Mouse (Mus musculus): ENCODE measurements around the gene Ace2. TPM values are rescaled to one million over a fixed set of nuclear protein-coding genes. Genes with fewer than 3 reads are reported as not detected.

Ace2 gene
- polyA plus RNA-seq, 1 experiment from 2014 or later, result 0.88 TPM

DNA sequence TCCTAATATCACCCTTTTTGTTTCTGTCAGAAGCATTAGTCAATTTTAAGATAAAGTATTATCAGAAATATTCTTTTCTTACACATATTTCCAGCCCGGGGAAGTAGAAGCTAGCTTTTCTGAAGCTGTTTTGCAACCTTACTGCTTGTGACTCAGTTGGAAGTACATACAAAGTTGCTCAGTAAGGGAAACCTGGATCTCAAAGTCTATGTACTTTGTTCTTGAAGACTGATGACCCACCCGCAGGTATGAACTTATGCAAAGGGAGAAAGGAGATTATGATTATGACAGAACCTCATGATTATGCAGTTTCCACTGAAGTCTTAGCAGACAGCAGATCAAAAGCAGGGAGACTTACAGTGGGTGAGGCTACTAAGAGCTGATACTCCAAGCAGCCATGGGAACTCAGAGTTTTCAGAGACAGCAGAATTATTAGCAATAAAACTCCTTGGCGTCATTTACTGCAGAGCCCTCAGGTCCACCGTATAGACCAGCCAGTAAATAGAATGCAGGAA, 3.8 kb upstream of the Ace2 start:
- ATAC-seq (ENCODE audit: extremely low read depth, insufficient number of reproducible peaks, low FRiP score, low TSS enrichment), result no peak
- 80% methylated on average over 4 of the region's 4 CpGs for WGBS
- H3K27me3 ChIP-seq (replicated peaks), result no peaks in the 10 kb centered on the region; the same call in 1 of the 2 replicates
- no peak overlapping the region for H3K9ac ChIP-seq
- no peak overlapping the region for H3K4me3 ChIP-seq
- no peaks in the 10 kb centered on the region for H3K36me3 ChIP-seq
- H3K4me2 ChIP-seq, result no peak overlapping the region
- H3K4me1 ChIP-seq, result no peaks in the 10 kb centered on the region
- no peak overlapping the region for H3K27ac ChIP-seq (replicated peaks)
- H3K9me3 ChIP-seq, result no peaks in the 10 kb centered on the region

DNA sequence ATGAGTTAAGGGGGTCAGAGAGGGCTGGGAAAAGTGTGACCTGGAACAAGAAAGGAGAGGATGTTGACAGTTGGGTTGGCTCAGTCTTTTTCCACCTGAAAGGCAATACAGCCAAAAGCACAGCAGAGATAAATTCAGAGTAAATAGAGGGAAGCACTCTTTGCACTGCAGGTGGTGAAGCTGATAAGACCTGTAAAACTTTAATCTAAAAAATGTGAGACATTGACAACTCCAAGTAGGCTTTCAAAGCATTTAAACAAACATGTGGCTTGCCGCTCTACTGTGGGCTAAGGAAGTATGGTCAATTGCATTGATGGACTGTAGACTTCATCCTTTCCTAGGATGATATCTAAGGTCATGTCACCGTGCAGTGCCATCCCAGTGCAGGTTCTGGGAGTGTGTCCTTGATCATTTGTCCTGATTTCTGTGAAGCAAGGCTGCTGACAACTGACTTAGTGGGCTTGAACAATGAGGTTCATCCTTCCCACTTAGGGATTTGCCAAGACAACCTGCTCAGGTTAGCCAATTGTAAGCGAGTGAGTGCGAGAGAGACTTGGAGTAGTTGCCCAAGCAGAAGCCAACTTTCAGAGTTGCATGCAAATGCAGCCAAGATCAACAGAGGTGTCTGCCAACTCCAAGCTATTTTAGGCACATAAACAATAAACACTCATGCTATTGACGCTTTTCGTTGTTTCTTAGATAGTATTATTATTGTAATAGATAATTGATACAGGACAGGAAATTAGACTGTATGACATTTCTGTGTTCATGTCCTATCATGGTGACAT, 6.5 kb downstream of the Ace2 start:
- Histone ChIP-seq H3K4me3 (no peak overlapping the region), H3K36me3 (no peaks in the 10 kb centered on the region), H3K27me3 (replicated peaks) (peaks cover 8% of the 10 kb centered on the region; the same call in 1 of the 2 replicates), H3K9ac (no peak overlapping the region), H3K4me2 (no peak overlapping the region), H3K9me3 (no peaks in the 10 kb centered on the region), H3K27ac (replicated peaks) (no peak overlapping the region), H3K4me1 (no peaks in the 10 kb centered on the region)
- whole genome bisulfite sequencing, result 49% methylated on average over 6 of the region's 6 CpGs
- no peak for ATAC-seq (ENCODE audit: extremely low read depth, insufficient number of reproducible peaks, low FRiP score, low TSS enrichment)

DNA sequence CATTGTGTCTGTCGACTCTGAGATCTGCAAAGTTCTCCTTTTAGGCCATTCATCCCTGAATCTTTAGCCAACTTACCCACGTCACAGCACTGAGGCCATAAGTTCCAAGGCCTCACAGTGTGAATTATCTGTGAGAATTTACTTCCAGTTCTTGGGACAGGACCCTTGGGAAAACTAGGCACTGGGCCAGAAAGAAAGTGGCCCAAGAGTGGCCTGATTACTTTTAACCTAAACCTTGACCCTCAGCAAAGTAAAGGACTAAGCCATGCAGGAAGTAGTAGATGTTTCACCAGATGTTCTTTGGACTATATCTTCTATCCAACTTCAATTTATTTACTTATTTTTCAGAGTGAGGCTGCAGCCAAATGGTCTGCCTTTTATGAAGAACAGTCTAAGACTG, 13.6 kb downstream of the Ace2 start:
- Histone ChIP-seq H3K27ac (replicated peaks) (no peak overlapping the region), H3K36me3 (no peaks in the 10 kb centered on the region), H3K9me3 (no peaks in the 10 kb centered on the region), H3K27me3 (replicated peaks) (0 out of 2 replicates have a peak, but pooled peaks cover 3% of the 10 kb centered on the region), H3K9ac (no peak overlapping the region), H3K4me3 (no peak overlapping the region), H3K4me1 (no peaks in the 10 kb centered on the region), H3K4me2 (no peak overlapping the region)
- ATAC-seq (ENCODE audit: extremely low read depth, insufficient number of reproducible peaks, low FRiP score, low TSS enrichment), result no peak
- WGBS, result 57% methylated on average over 2 of the region's 2 CpGs

DNA sequence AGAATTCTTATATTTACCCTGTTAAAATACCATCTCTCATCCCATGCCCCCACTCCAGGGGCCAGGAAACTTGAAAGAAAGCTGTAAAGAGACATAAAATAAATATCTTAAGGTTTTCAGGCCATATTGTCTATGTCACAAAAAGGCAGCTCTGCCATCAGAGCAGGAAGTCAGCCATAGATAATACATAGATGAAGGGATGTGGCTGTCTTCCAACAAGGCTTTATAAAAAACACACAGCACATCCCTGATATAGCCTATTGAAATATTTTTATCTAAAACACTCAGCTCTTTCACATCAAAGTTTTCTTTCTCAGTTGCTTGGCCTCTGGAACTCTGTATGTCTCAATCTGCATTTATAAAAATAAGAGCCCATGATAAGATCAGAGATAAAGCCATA, 14.5 kb downstream of the Ace2 start:
- Histone ChIP-seq H3K9me3 (no peaks in the 10 kb centered on the region), H3K27me3 (replicated peaks) (0 out of 2 replicates have a peak, but pooled peaks cover 3% of the 10 kb centered on the region)
- no peak for ATAC-seq (ENCODE audit: extremely low read depth, insufficient number of reproducible peaks, low FRiP score, low TSS enrichment)

DNA sequence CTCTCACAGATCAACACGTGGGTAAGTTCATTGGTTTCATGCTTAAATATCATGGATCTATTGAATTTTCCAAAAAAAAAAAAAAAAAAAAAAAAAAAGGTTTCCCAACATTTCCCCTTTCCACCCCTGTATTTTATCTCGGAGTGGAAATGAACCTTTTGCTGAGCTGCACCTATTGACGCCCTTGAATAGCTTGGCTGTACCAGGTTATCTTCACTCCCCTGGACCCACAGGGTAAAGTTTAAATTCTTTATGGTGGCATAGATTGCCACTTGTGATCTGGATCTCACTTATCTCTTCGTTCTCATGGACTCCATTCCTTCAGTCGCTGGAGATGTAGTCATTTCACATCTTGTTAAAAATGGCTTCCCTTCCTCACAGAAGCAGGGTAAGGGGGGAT, 15.5 kb downstream of the Ace2 start:
- Histone ChIP-seq H3K4me3 (no peak overlapping the region), H3K9ac (no peak overlapping the region), H3K9me3 (no peaks in the 10 kb centered on the region), H3K27ac (replicated peaks) (no peak overlapping the region), H3K27me3 (replicated peaks) (0 out of 2 replicates have a peak, but pooled peaks cover 4% of the 10 kb centered on the region), H3K36me3 (no peaks in the 10 kb centered on the region), H3K4me2 (no peak overlapping the region), H3K4me1 (no peaks in the 10 kb centered on the region)
- ATAC-seq (ENCODE audit: extremely low read depth, insufficient number of reproducible peaks, low FRiP score, low TSS enrichment), result no peak
- WGBS, result 66% methylated on average over 5 of the region's 5 CpGs

More for the DNA sequence above, 14.5 kb downstream of the Ace2 start:
- Histone ChIP-seq H3K9ac (no peak overlapping the region), H3K27ac (replicated peaks) (no peak overlapping the region), H3K4me1 (no peaks in the 10 kb centered on the region), H3K4me3 (no peak overlapping the region), H3K36me3 (no peaks in the 10 kb centered on the region), H3K4me2 (no peak overlapping the region)

DNA sequence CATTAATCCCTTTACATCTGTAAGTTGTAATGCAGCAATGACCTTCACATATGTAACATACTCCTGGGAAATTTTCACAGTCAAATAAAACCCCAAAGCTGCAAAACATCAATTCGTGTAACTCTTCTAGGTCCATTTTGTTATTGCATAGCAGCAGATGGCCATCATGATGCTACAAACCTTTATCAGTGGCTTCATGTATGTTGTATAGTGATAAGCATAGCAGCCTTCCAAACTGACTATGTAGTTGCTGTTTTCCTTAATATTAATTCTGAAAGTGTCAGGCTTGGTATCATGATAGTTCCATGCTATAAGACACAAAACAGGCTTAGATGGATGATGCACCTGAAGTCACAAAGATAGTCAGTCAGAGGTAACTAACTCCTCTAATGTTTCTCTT, 25.5 kb downstream of the Ace2 start:
- no peaks in the 10 kb centered on the region for H3K4me1 ChIP-seq
- H3K4me2 ChIP-seq, result no peak overlapping the region
- no peak overlapping the region for H3K4me3 ChIP-seq
- H3K9ac ChIP-seq, result no peak overlapping the region
- no peak overlapping the region for H3K27ac ChIP-seq (replicated peaks)
- no peaks in the 10 kb centered on the region for H3K36me3 ChIP-seq
- H3K9me3 ChIP-seq, result no peaks in the 10 kb centered on the region
- 0 out of 2 replicates have a peak, but pooled peaks cover 6% of the 10 kb centered on the region for H3K27me3 ChIP-seq (replicated peaks)
- WGBS, result 75% methylated on average over 1 of the region's 1 CpGs
- ATAC-seq (ENCODE audit: extremely low read depth, insufficient number of reproducible peaks, low FRiP score, low TSS enrichment), result no peak

DNA sequence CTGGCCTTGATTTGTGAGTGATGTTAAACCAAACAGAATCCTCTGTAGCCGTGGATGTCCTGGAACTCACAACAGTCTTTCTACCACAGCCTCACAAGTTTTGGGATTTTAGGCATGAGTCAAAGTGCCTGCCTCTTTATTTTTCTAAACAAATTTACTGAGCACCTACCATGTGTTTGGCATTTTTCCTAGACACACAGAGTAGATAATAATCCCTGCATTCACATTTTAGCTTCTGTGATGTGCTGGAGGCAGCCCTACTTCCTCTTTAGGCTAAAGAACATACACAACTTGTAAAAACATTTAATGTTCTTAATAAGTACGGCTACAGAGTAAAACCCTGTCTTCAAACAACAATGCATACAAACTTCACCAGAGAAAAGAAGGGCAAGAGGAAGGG, 31.9 kb downstream of the Ace2 start:
- H3K4me3 ChIP-seq, result no peak overlapping the region
- no peak overlapping the region for H3K4me2 ChIP-seq
- no peak for ATAC-seq (ENCODE audit: extremely low read depth, insufficient number of reproducible peaks, low FRiP score, low TSS enrichment)
- H3K4me1 ChIP-seq, result no peaks in the 10 kb centered on the region
- H3K27me3 ChIP-seq (replicated peaks), result peaks cover 4% of the 10 kb centered on the region; the same call in 1 of the 2 replicates
- no peak overlapping the region for H3K9ac ChIP-seq
- no peak overlapping the region for H3K27ac ChIP-seq (replicated peaks)
- H3K9me3 ChIP-seq, result no peaks in the 10 kb centered on the region
- no peaks in the 10 kb centered on the region for H3K36me3 ChIP-seq
- WGBS, result 58% methylated on average over 2 of the region's 2 CpGs

DNA sequence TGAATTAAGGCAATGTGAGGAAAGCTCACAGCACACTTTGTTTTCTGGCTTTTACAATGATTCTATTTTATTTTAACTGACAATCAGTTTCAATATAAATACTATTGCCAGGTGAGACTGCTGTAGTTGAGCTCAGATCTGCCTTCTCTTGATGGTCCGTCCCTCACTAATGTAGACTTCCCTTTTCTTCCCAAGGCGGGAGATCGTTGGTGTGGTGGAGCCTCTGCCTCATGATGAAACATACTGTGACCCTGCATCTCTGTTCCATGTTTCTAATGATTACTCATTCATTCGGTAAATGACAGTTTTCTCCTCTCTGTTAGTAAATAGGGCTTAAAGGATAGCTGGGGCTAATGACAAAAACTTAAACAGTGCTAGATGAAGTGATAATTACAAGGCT, 34.7 kb downstream of the Ace2 start:
- no peaks in the 10 kb centered on the region for H3K36me3 ChIP-seq
- no peak overlapping the region for H3K4me2 ChIP-seq
- no peak for ATAC-seq (ENCODE audit: extremely low read depth, insufficient number of reproducible peaks, low FRiP score, low TSS enrichment)
- H3K4me3 ChIP-seq, result no peak overlapping the region
- no peaks in the 10 kb centered on the region for H3K9me3 ChIP-seq
- no peak overlapping the region for H3K9ac ChIP-seq
- H3K27ac ChIP-seq (replicated peaks), result no peak overlapping the region
- H3K27me3 ChIP-seq (replicated peaks), result peaks cover 9% of the 10 kb centered on the region; the same call in 1 of the 2 replicates
- 76% methylated on average over 4 of the region's 4 CpGs for WGBS
- H3K4me1 ChIP-seq, result no peaks in the 10 kb centered on the region

DNA sequence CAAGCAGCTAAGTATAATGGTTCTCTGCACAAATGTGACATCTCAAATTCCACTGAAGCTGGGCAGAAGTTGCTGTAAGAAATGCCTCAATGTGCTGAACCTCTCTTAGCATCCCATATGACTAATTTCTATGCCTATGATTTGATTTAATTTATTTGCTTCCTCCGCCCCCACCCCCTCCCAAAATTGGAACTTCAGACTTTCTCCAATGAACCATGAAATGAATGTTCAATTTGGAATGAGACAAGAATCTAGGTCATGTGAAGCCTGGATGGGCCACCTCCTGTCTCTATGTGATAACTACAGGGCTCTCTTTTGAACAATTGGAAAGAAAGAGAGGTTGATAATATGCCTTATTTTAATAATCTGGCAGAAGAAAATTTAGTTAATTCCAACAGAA, 36.2 kb downstream of the Ace2 start:
- peaks cover 9% of the 10 kb centered on the region; the same call in 1 of the 2 replicates for H3K27me3 ChIP-seq (replicated peaks)
- H3K36me3 ChIP-seq, result no peaks in the 10 kb centered on the region
- H3K27ac ChIP-seq (replicated peaks), result no peak overlapping the region
- no peak overlapping the region for H3K4me2 ChIP-seq
- WGBS, result 61% methylated on average over 1 of the region's 1 CpGs
- no peak overlapping the region for H3K9ac ChIP-seq
- ATAC-seq (ENCODE audit: extremely low read depth, insufficient number of reproducible peaks, low FRiP score, low TSS enrichment), result no peak
- no peak overlapping the region for H3K4me3 ChIP-seq
- no peaks in the 10 kb centered on the region for H3K4me1 ChIP-seq
- H3K9me3 ChIP-seq, result no peaks in the 10 kb centered on the region

DNA sequence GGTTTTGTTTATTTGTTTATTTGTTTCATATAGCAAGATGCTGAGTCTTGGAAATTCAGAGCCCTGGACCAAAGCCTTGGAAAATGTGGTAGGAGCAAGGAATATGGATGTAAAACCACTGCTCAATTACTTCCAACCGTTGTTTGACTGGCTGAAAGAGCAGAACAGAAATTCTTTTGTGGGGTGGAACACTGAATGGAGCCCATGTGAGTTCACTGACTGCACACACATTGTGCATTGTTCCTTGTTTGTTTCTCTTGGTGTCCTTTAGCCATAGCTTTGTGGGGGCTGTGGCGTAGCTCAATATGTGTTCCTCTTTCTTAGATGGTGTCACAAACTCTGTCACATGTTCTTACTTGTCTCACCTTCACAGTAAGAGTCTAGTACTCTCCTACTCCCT, 36.6 kb downstream of the Ace2 start:
- Histone ChIP-seq H3K27me3 (replicated peaks) (peaks cover 9% of the 10 kb centered on the region; the same call in 1 of the 2 replicates), H3K9me3 (no peaks in the 10 kb centered on the region), H3K4me3 (no peak overlapping the region), H3K9ac (no peak overlapping the region), H3K36me3 (no peaks in the 10 kb centered on the region), H3K4me2 (no peak overlapping the region), H3K4me1 (no peaks in the 10 kb centered on the region), H3K27ac (replicated peaks) (no peak overlapping the region)
- 63% methylated on average over 2 of the region's 2 CpGs for WGBS
- ATAC-seq (ENCODE audit: extremely low read depth, insufficient number of reproducible peaks, low FRiP score, low TSS enrichment), result no peak

DNA sequence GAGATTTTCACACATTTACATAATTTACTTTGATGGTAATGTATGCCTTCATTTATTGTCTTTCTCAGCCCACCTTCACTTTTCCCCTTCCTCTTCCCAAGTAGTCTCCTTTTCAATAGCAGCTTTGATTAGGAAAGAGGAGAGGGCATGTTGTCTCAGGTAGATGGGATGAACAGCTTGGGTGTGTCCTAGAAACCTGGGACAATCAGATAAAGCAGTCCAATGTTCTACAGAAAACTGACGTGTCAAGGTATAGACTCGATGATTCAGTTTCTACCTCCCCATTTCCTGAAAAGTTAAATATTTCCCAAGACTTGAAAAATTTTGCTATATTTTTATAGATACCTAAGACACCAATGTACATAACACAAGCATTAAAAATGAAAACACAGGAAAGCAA, 39.7 kb downstream of the Ace2 start:
- peaks cover 17% of the 10 kb centered on the region for H3K27me3 ChIP-seq (replicated peaks)
- no peak overlapping the region for H3K27ac ChIP-seq (replicated peaks)

DNA sequence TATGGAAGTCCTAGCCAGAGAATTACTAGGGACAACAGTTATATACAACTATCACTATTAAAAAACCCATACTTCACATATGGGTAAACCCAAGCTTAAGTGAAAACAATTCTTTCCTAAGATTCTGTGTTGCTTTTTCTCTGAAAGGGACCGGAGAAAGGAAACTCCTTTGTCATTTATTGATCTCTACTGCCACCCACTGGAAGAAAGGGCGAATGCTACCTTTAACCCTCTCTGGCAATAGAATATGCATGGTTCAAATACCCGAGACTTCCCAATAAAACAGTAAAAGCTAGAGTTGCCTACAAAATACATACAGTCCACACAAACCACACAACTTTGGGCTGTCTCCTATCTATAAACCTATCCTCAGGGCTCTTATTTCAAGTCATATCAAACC, 40.6 kb downstream of the Ace2 start:
- Histone ChIP-seq H3K27ac (replicated peaks) (no peak overlapping the region), H3K36me3 (no peaks in the 10 kb centered on the region), H3K27me3 (replicated peaks) (peaks cover 17% of the 10 kb centered on the region), H3K4me1 (no peaks in the 10 kb centered on the region), H3K4me2 (no peak overlapping the region), H3K9me3 (no peaks in the 10 kb centered on the region), H3K9ac (no peak overlapping the region), H3K4me3 (no peak overlapping the region)
- no peak for ATAC-seq (ENCODE audit: extremely low read depth, insufficient number of reproducible peaks, low FRiP score, low TSS enrichment)
- WGBS, result 6% methylated on average over 3 of the region's 3 CpGs

More for the DNA sequence above, 39.7 kb downstream of the Ace2 start:
- 67% methylated on average over 2 of the region's 2 CpGs for WGBS
- Histone ChIP-seq H3K4me1 (no peaks in the 10 kb centered on the region), H3K4me3 (no peak overlapping the region), H3K4me2 (no peak overlapping the region), H3K9me3 (no peaks in the 10 kb centered on the region), H3K36me3 (no peaks in the 10 kb centered on the region), H3K9ac (no peak overlapping the region)
- no peak for ATAC-seq (ENCODE audit: extremely low read depth, insufficient number of reproducible peaks, low FRiP score, low TSS enrichment)
